In genomic region chr11:68553981-68554471, GRCm38 (mm10) we compare ENCODE assay signal across 10 mouse cellular contexts. TPM values are rescaled to one million over a fixed set of nuclear protein-coding genes. Genes with fewer than 3 reads are reported as not detected.
DNase-seq lines count a peak whose midpoint lies in the region; TF ChIP-seq lines count a peak whose summit lies in the region.
"Had no signal": no experiment of that assay in that cellular context is flagged by ENCODE, and none has a peak within 500 bp of the region (broad histone marks: within the 10 kb centered on the region; RNA-seq: fewer than 3 reads in every experiment).

No protein-coding gene starts in this region.

- 0 out of 2 replicates have a peak, but pooled peaks have one; percentile 29 for TF ChIP-seq CTCF in bone marrow macrophage, adult 2 months (IDR thresholded peaks at IDR 0.05; ENCODE audit: low read depth, low read length)

- in situ Hi-C loops in ES-E14 (cut with MboI; ENCODE audit: low sequenced_read_pairs in 2 of 2, unreplicated experiment in 2 of 2), result no loop called here

- H3K27ac ChIP-seq in ES-E14 (ENCODE audit: insufficient read depth, low read depth, low read length, poor library complexity, severe bottlenecking), result no peak overlapping the region
- H3K27ac ChIP-seq in bone marrow macrophage, adult 2 months (ENCODE audit: insufficient read depth, low read depth, low read length), result no peak overlapping the region
- H3K27ac ChIP-seq: stomach, embryonic 15.5 days had no signal

- no peak overlapping the region for H3K4me3 ChIP-seq in ES-E14 (ENCODE audit: insufficient read depth in 1 of 2, low read depth in 1 of 2, low read length in 2 of 2, poor library complexity in 1 of 2, severe bottlenecking in 1 of 2)
- no peak overlapping the region for H3K4me3 ChIP-seq in bone marrow macrophage, adult 2 months (ENCODE audit: insufficient read depth, low read length)
- H3K4me3 ChIP-seq: stomach, embryonic 15.5 days had no signal

- no peak for TF ChIP-seq POLR2A in bone marrow macrophage, adult 2 months (IDR thresholded peaks at IDR 0.05; ENCODE audit: borderline replicate concordance, low read depth, low read length)

- no peak overlapping the region for H3K9ac ChIP-seq in ES-E14 (ENCODE audit: insufficient read depth, low read depth, low read length, poor library complexity, severe bottlenecking)
- H3K9ac ChIP-seq: stomach, embryonic 15.5 days had no signal

- H3K4me1 ChIP-seq in ES-E14 (ENCODE audit: control insufficient read depth in 2 of 2, insufficient read depth in 2 of 2, low read length in 2 of 2, poor library complexity in 1 of 2), result peaks cover 0 to 7% of the 10 kb centered on the region in 2 experiments; a peak in 2 of 4 replicates
- no peaks in the 10 kb centered on the region for H3K4me1 ChIP-seq in bone marrow macrophage, adult 2 months (ENCODE audit: control insufficient read depth, insufficient read depth, low read length)
- H3K4me1 ChIP-seq: stomach, embryonic 15.5 days had no signal

- no peaks in the 10 kb centered on the region for H3K36me3 ChIP-seq in ES-E14 (ENCODE audit: control insufficient read depth, insufficient read depth, low read length, poor library complexity, severe bottlenecking)
- H3K36me3 ChIP-seq: stomach, embryonic 15.5 days had no signal

- intact Hi-C loops in left cerebral cortex, postnatal 10 days (cut with DNase I), result loop anchor here (10.0 kb wide), 1 partner anchor 69 kb away; no protein-coding TSS in a partner anchor

- H3K9me3 ChIP-seq in ES-E14 (ENCODE audit: control insufficient read depth, insufficient read depth, low read depth, low read length), result no peaks in the 10 kb centered on the region
- H3K9me3 ChIP-seq: stomach, embryonic 15.5 days had no signal

- peak; percentile 52 for DNase-seq in layer of hippocampus, postnatal 10 days (ENCODE audit: low spot score in 2 of 2)
- DNase-seq in layer of hippocampus, adult 9-10 months (ENCODE audit: low spot score), result no peak
- DNase-seq in ES-E14 (ENCODE audit: low read depth, low spot score), result peak; percentile 51
- DNase-seq in kidney, postnatal 14 days, result peak; percentile 45
- DNase-seq in thymus, postnatal 14 days, result peak; percentile 72
- DNase-seq in left cerebral cortex, postnatal 10 days (ENCODE audit: extremely low spot score in 1 of 2, low spot score in 2 of 2), result no peak
- DNase-seq in layer of hippocampus, adult 8-10 months (ENCODE audit: low spot score in 2 of 2), result no peak

TF ChIP-seq in ES-E14, 5 proteins besides CTCF, POLR2A, EP300 and RAD21:
- TF ChIP-seq MAFK (IDR thresholded peaks at IDR 0.05; ENCODE audit: insufficient read depth, low read depth, low read length) (no peak), HCFC1 (IDR thresholded peaks at IDR 0.05; ENCODE audit: borderline replicate concordance, insufficient read depth, low read length) (no peak), ZNF384 (IDR thresholded peaks at IDR 0.05; ENCODE audit: low read depth, low read length) (peak; percentile 52; the same call in 1 of the 2 replicates), ZC3H11A (IDR thresholded peaks at IDR 0.05; ENCODE audit: borderline replicate concordance, low read depth, low read length) (no peak), CHD2 (IDR thresholded peaks at IDR 0.05; ENCODE audit: low read depth, low read length) (no peak)
TF ChIP-seq in ES-E14: peak in this region for 1.

RNA-seq across cellular contexts. Expression of gene Mfsd6l, which starts 2.0 kb away (rescaled TPM):
- under 1 TPM; 0.16 to 0.23 TPM for total RNA-seq in layer of hippocampus, postnatal 10 days (2021)
- total RNA-seq in ES-E14 (2012; rRNA removed), result 0.49 and 0.79 TPM in 2 replicates
- 0.35 and 1.2 TPM in 2 replicates for polyA plus RNA-seq in bone marrow macrophage, adult 2 months (2012; ENCODE audit: insufficient read depth, insufficient read length, missing spikeins)
- total RNA-seq in left cerebral cortex, postnatal 10 days (2021), result not detected
- total RNA-seq in layer of hippocampus, adult 8-10 months (2022), result not detected

RNA-seq across cellular contexts. Expression of gene Ccdc42, which starts 32.8 kb away (rescaled TPM):
- under 1 TPM; 0.49 to 0.87 TPM for total RNA-seq in layer of hippocampus, postnatal 10 days (2021)
- not detected in 2 replicates for total RNA-seq in ES-E14 (2012; rRNA removed)
- not detected in 2 replicates for polyA plus RNA-seq in bone marrow macrophage, adult 2 months (2012; ENCODE audit: insufficient read depth, insufficient read length, missing spikeins)
- total RNA-seq in left cerebral cortex, postnatal 10 days (2021), result under 1 TPM; 0.51 to 0.65 TPM
- total RNA-seq in layer of hippocampus, adult 8-10 months (2022), result 1 to 10 TPM; 1.8 to 2.5 (median 2.0) TPM
- polyA plus RNA-seq: liver, embryonic 16.5 days had no signal

RNA-seq across cellular contexts. Expression of gene Pik3r6, which starts 51.2 kb away (rescaled TPM):
- total RNA-seq in layer of hippocampus, postnatal 10 days (2021), result 1 to 10 TPM; 2.0 to 2.5 TPM
- total RNA-seq in ES-E14 (2012; rRNA removed), result 0.40 TPM in 1 of 2 replicates, not detected in the other
- 30.1 and 35.5 TPM in 2 replicates for polyA plus RNA-seq in bone marrow macrophage, adult 2 months (2012; ENCODE audit: insufficient read depth, insufficient read length, missing spikeins)
- 1 to 10 TPM; 4.1 to 4.3 TPM for total RNA-seq in left cerebral cortex, postnatal 10 days (2021)
- total RNA-seq in layer of hippocampus, adult 8-10 months (2022), result 1 to 10 TPM; 1.5 to 6.2 (median 2.5) TPM

Comparison
In these comparisons a context has a peak if more than half of its experiments do, and no peak if none do; other contexts are left out.
1. DNase-seq: peak in layer of hippocampus, postnatal 10 days (2 of 2), ES-E14 (single experiment), kidney, postnatal 14 days (single experiment) and thymus, postnatal 14 days (single experiment); none in layer of hippocampus, adult 9-10 months (single experiment), left cerebral cortex, postnatal 10 days (0 of 2) and layer of hippocampus, adult 8-10 months (0 of 2).